Mouse (Mus musculus) olfactory bulb, adult 2 months (tissue): Measurements from ENCODE around the gene Ilkap.

Source experiments
- CTCF ChIP-seq: fragments of 200-500 bp; IDR thresholded peaks from 2 replicates; pipeline ENCODE4 v1.5.1; 2012; ENCODE audit warnings: low read depth, mild to moderate bottlenecking, low read length, moderate library complexity; ENCODE audit not compliant: insufficient read depth
- POLR2A ChIP-seq: fragments of 200-500 bp; IDR thresholded peaks from 2 replicates; pipeline ENCODE4 v1.6.1; 2012; ENCODE audit warnings: mild to moderate bottlenecking, low read depth, low read length, moderate library complexity; ENCODE audit not compliant: insufficient read depth

GRCm38 (mm10) chr1:91414903-91415302 lies 16.3 kb upstream of the Ilkap start:
- no peak for TF ChIP-seq POLR2A
- no peak for TF ChIP-seq CTCF
